ENCODE assay signal across 10 mouse cellular contexts in genomic region chr16:45283093-45283492, GRCm38 (mm10). TPM values are rescaled to one million over a fixed set of nuclear protein-coding genes. Genes with fewer than 3 reads are reported as not detected.
DNase-seq lines count a peak whose midpoint lies in the region; ATAC-seq and TF ChIP-seq lines count a peak whose summit lies in the region.
"Had no signal": no experiment of that assay in that cellular context is flagged by ENCODE, and none has a peak within 500 bp of the region (broad histone marks: within the 10 kb centered on the region; RNA-seq: fewer than 3 reads in every experiment).

No protein-coding gene starts in this region.

- TF ChIP-seq CTCF in lung, postnatal 0 days (IDR thresholded peaks at IDR 0.05): peak; percentile 58

- no peak overlapping the region for H3K4me3 ChIP-seq in lung, postnatal 0 days (ENCODE audit: low read depth, low read length)
- H3K4me3 ChIP-seq in hindbrain, embryonic 16.5 days (ENCODE audit: low read length): no peak overlapping the region

- no peak for TF ChIP-seq EP300 in lung, postnatal 0 days (IDR thresholded peaks at IDR 0.05)

- WGBS in lung, postnatal 0 days: 70% methylated on average over 1 of the region's 1 CpGs
- 71% methylated on average over 1 of the region's 1 CpGs for WGBS in hindbrain, embryonic 16.5 days

- DNase-seq in heart, adult 9 months (ENCODE audit: low spot score in 2 of 2): peak; percentile 17 to 23
- no peak for DNase-seq in heart, postnatal 4 days
- DNase-seq in A20 (ENCODE audit: low read depth, low spot score) (peak; percentile 92), adipocyte (ENCODE audit: low spot score) (peak; percentile 48)
- DNase-seq in lung, postnatal 0 days (ENCODE audit: low spot score): no peak
- no peak for DNase-seq in urinary bladder, postnatal 14 days (ENCODE audit: low spot score)
- no peak for DNase-seq in retina, embryonic 14.5 days (ENCODE audit: low spot score)

- H3K4me2 ChIP-seq in lung, postnatal 0 days (replicated peaks; ENCODE audit: low read depth, low read length): no peak overlapping the region
- H3K4me2 ChIP-seq in hindbrain, embryonic 16.5 days (ENCODE audit: low read length): no peak overlapping the region

- H3K4me1 ChIP-seq in lung, postnatal 0 days (ENCODE audit: insufficient read depth, low read depth, low read length): no peaks in the 10 kb centered on the region
- H3K4me1 ChIP-seq in hindbrain, embryonic 16.5 days (ENCODE audit: control insufficient read depth, insufficient read depth, low read depth, low read length): no peaks in the 10 kb centered on the region

- H3K9ac ChIP-seq in lung, postnatal 0 days (replicated peaks; ENCODE audit: low read depth): no peak overlapping the region
- no peak overlapping the region for H3K9ac ChIP-seq in hindbrain, embryonic 16.5 days (ENCODE audit: low read depth, low read length)

- H3K9me3 ChIP-seq in lung, postnatal 0 days (ENCODE audit: low read length): no peaks in the 10 kb centered on the region
- no peaks in the 10 kb centered on the region for H3K9me3 ChIP-seq in hindbrain, embryonic 16.5 days (ENCODE audit: control insufficient read depth, low read length)
- H3K9me3 ChIP-seq: G1E had no signal

- H3K27ac ChIP-seq in lung, postnatal 0 days (ENCODE audit: low read length): no peak overlapping the region
- no peak overlapping the region for H3K27ac ChIP-seq in hindbrain, embryonic 16.5 days (ENCODE audit: low read depth, low read length)

- no peaks in the 10 kb centered on the region for H3K36me3 ChIP-seq in lung, postnatal 0 days (ENCODE audit: insufficient read depth, low read length)
- no peaks in the 10 kb centered on the region for H3K36me3 ChIP-seq in hindbrain, embryonic 16.5 days (ENCODE audit: control insufficient read depth, insufficient read depth, low read length)
- H3K36me3 ChIP-seq: G1E had no signal

- H3K27me3 ChIP-seq in lung, postnatal 0 days (replicated peaks; ENCODE audit: insufficient read depth, low read length): no peaks in the 10 kb centered on the region
- H3K27me3 ChIP-seq in hindbrain, embryonic 16.5 days (replicated peaks; ENCODE audit: control insufficient read depth, insufficient read depth, low read length): no peaks in the 10 kb centered on the region

- ATAC-seq in lung, postnatal 0 days: no peak
- no peak for ATAC-seq in hindbrain, embryonic 16.5 days

RNA-seq across cellular contexts. Expression of gene Btla, which starts 59.0 kb away (rescaled TPM):
- total RNA-seq in heart, postnatal 4 days (2021): under 1 TPM; 0.25 to 0.26 TPM
- polyA plus RNA-seq in lung, postnatal 0 days (2015; fragmentation: Nextera tagmentation; extraction: Ambion mirVana): 0.13 and 0.19 TPM in 2 replicates
- polyA plus RNA-seq in hindbrain, embryonic 16.5 days (2015; fragmentation: Nextera tagmentation; extraction: Ambion mirVana): 0.06 and 0.11 TPM in 2 replicates
- polyA plus RNA-seq: G1E; heart, embryonic 14.5 days had no signal

Comparison
In these comparisons a context has a peak if more than half of its experiments do, and no peak if none do; other contexts are left out.
1. DNase-seq: peak in heart, adult 9 months (2 of 2), A20 (single experiment) and adipocyte (single experiment); none in heart, postnatal 4 days (single experiment), lung, postnatal 0 days (single experiment), urinary bladder, postnatal 14 days (single experiment) and retina, embryonic 14.5 days (single experiment).